25 mouse cellular contexts compared by ENCODE assay signal in genomic region chr9:23917345-23917744, GRCm38 (mm10).
DNase-seq lines count a peak whose midpoint lies in the region; ATAC-seq and TF ChIP-seq lines count a peak whose summit lies in the region.
"Had no signal": no experiment of that assay in that cellular context is flagged by ENCODE, and none has a peak within 500 bp of the region (broad histone marks: within the 10 kb centered on the region; RNA-seq: fewer than 3 reads in every experiment).

No protein-coding gene starts in this region.

- 69% methylated on average over 5 of the region's 5 CpGs for WGBS in cerebellum, adult 2 months

- no peak for TF ChIP-seq POLR2A in cerebellum, adult 2 months (IDR thresholded peaks at IDR 0.05; ENCODE audit: borderline replicate concordance, insufficient read depth, low read length)

- no peak for TF ChIP-seq CTCF in cerebellum, adult 2 months (IDR thresholded peaks at IDR 0.05; ENCODE audit: borderline replicate concordance, insufficient read depth, low read depth, low read length)

- no peaks in the 10 kb centered on the region; the same call in 1 of the 2 replicates for H3K27me3 ChIP-seq in cerebellum, adult 2 months (ENCODE audit: control insufficient read depth, insufficient read depth, low read length)
- H3K27me3 ChIP-seq: CH12.LX; embryonic facial prominence, embryonic 12.5 days; embryonic facial prominence, embryonic 15.5 days; forebrain, embryonic 12.5 days; Patski had no signal

- no peak overlapping the region for H3K27ac ChIP-seq in cerebellum, adult 2 months (ENCODE audit: insufficient read depth, low read length)
- H3K27ac ChIP-seq: embryonic facial prominence, embryonic 12.5 days; embryonic facial prominence, embryonic 15.5 days; forebrain, embryonic 10.5 days; forebrain, embryonic 12.5 days had no signal

- ATAC-seq in frontal cortex, adult (ENCODE audit: low TSS enrichment) = peak; percentile 64
- ATAC-seq: activated CD4-positive, CD25-positive, alpha-beta regulatory T cell, adult 4 months; CD4-positive, CD25-positive, alpha-beta regulatory T cell, adult 4 months; forebrain, embryonic 14.5 days; forebrain, embryonic 16.5 days; Patski had no signal

- no peak overlapping the region for H3K4me3 ChIP-seq in cerebellum, adult 2 months (replicated peaks; ENCODE audit: insufficient read depth, low read depth, low read length)
- H3K4me3 ChIP-seq: embryonic facial prominence, embryonic 12.5 days; embryonic facial prominence, embryonic 15.5 days; erythroblast, embryonic 14.5 days; forebrain, embryonic 10.5 days; forebrain, embryonic 12.5 days had no signal

- no peaks in the 10 kb centered on the region for H3K4me1 ChIP-seq in cerebellum, adult 2 months (ENCODE audit: control insufficient read depth, insufficient read depth, low read length)
- H3K4me1 ChIP-seq: embryonic facial prominence, embryonic 12.5 days; embryonic facial prominence, embryonic 15.5 days; forebrain, embryonic 10.5 days; forebrain, embryonic 12.5 days had no signal

- peak; percentile 4 to 13 for DNase-seq in cerebellum, postnatal 10 days
- DNase-seq in cerebellum, adult 2 months = no peak
- DNase-seq in frontal cortex, postnatal 25 days (ENCODE audit: low spot score in 2 of 2) = no peak
- DNase-seq in brain, adult 2 months (ENCODE audit: low read depth, low spot score) = peak; percentile 63
- DNase-seq: adrenal gland, adult 8-10 months; adrenal gland, postnatal 14 days; adrenal gland, postnatal 36 days; B cell, adult 2 months; cerebellum, adult 11 months; cerebellum, adult 18-20 months; cerebellum, adult 9-10 months; cerebellum, postnatal 36 days; embryo, embryonic 11 days had no signal

Comparison
In these comparisons a context has a peak if more than half of its experiments do, and no peak if none do; other contexts are left out.
1. DNase-seq: peak in cerebellum, postnatal 10 days (2 of 2) and brain, adult 2 months (single experiment); none in cerebellum, adult 2 months (0 of 2) and frontal cortex, postnatal 25 days (0 of 2).